Mouse (Mus musculus): ENCODE measurements around the gene Gm28047. TPM values are rescaled to one million over a fixed set of nuclear protein-coding genes. Genes with fewer than 3 reads are reported as not detected.
A peak's percentile ranks its signal among the peaks of the same experiment; 100 is the strongest.

Gene Gm28047
- total and polyA plus RNA-seq, 2 experiments from 2014 or later, result 1.1 TPM; not detected in 1

GRCm38 (mm10) chr15:102513004-102513403 lies 111.9 kb downstream of the Gm28047 start:
- Histone ChIP-seq H3K27me3 (ENCODE audit: insufficient read depth, low read length) (no peaks in the 10 kb centered on the region), H3K4me1 (ENCODE audit: insufficient read depth, low read length) (peaks cover 41% of the 10 kb centered on the region), H3K4me3 (ENCODE audit: low read length) (no peak overlapping the region), H3K27ac (no peak overlapping the region; the same call in 1 of the 2 replicates), H3K36me3 (ENCODE audit: insufficient read depth, low read length) (no peaks in the 10 kb centered on the region), H3K4me2 (ENCODE audit: low read depth, low read length) (no peak overlapping the region), H3K9ac (replicated peaks; ENCODE audit: low read length) (no peak overlapping the region), H3K9me3 (ENCODE audit: low read length) (no peaks in the 10 kb centered on the region)
- 79% methylated on average over 3 of the region's 3 CpGs for WGBS
- no peak for DNase-seq (ENCODE audit: low spot score)
- no peak for ATAC-seq
- TF ChIP-seq CTCF (IDR thresholded peaks at IDR 0.05; ENCODE audit: low read depth), result no peak

GRCm38 (mm10) chr15:102512471-102512870 lies 112.4 kb downstream of the Gm28047 start:
- Histone ChIP-seq H3K4me2 (ENCODE audit: low read depth, low read length) (peak overlapping the region; percentile 71; the same call in 1 of the 2 replicates), H3K9ac (replicated peaks; ENCODE audit: low read length) (0 out of 2 replicates have a peak overlapping the region, but pooled peaks have one; percentile 18), H3K4me3 (ENCODE audit: low read length) (no peak overlapping the region), H3K27ac (peak overlapping the region; percentile 92), H3K4me1 (ENCODE audit: insufficient read depth, low read length) (peaks cover 41% of the 10 kb centered on the region), H3K27me3 (ENCODE audit: insufficient read depth, low read length) (no peaks in the 10 kb centered on the region), H3K36me3 (ENCODE audit: insufficient read depth, low read length) (no peaks in the 10 kb centered on the region), H3K9me3 (ENCODE audit: low read length) (no peaks in the 10 kb centered on the region)
- DNase-seq (ENCODE audit: low spot score), result no peak
- no peak for TF ChIP-seq CTCF (IDR thresholded peaks at IDR 0.05; ENCODE audit: low read depth)
- no peak for ATAC-seq

GRCm38 (mm10) chr15:102512010-102512409 lies 112.9 kb downstream of the Gm28047 start:
- no peak for TF ChIP-seq CTCF (IDR thresholded peaks at IDR 0.05; ENCODE audit: low read depth)
- WGBS, result 30% methylated on average over 5 of the region's 5 CpGs
- no peak for DNase-seq (ENCODE audit: low spot score)
- Histone ChIP-seq H3K27ac (peak overlapping the region; percentile 92), H3K4me3 (ENCODE audit: low read length) (no peak overlapping the region), H3K4me2 (ENCODE audit: low read depth, low read length) (peak overlapping the region; percentile 71; the same call in 1 of the 2 replicates), H3K9me3 (ENCODE audit: low read length) (no peaks in the 10 kb centered on the region), H3K9ac (replicated peaks; ENCODE audit: low read length) (0 out of 2 replicates have a peak overlapping the region, but pooled peaks have one; percentile 18), H3K27me3 (ENCODE audit: insufficient read depth, low read length) (no peaks in the 10 kb centered on the region), H3K36me3 (ENCODE audit: insufficient read depth, low read length) (no peaks in the 10 kb centered on the region), H3K4me1 (ENCODE audit: insufficient read depth, low read length) (peaks cover 41% of the 10 kb centered on the region)
- no peak for ATAC-seq

GRCm38 (mm10) chr15:102511285-102511833 lies 113.5 kb downstream of the Gm28047 start:
- H3K9me3 ChIP-seq (ENCODE audit: low read length), result no peaks in the 10 kb centered on the region
- peak overlapping the region; percentile 71 for H3K4me2 ChIP-seq (ENCODE audit: low read depth, low read length)
- peaks cover 41% of the 10 kb centered on the region for H3K4me1 ChIP-seq (ENCODE audit: insufficient read depth, low read length)
- TF ChIP-seq CTCF (IDR thresholded peaks at IDR 0.05; ENCODE audit: low read depth), result no peak
- DNase-seq (ENCODE audit: low spot score) (peak; percentile 41), ATAC-seq (peak; percentile 4; the same call in 1 of the 2 replicates)
- H3K27ac ChIP-seq, result peak overlapping the region; percentile 92
- 7% methylated on average over 6 of the region's 6 CpGs for WGBS
- no peaks in the 10 kb centered on the region for H3K36me3 ChIP-seq (ENCODE audit: insufficient read depth, low read length)
- H3K9ac ChIP-seq (replicated peaks; ENCODE audit: low read length), result peak overlapping the region; percentile 58; the same call in 1 of the 2 replicates
- no peaks in the 10 kb centered on the region for H3K27me3 ChIP-seq (ENCODE audit: insufficient read depth, low read length)
- 0 out of 2 replicates have a peak overlapping the region, but pooled peaks have one; percentile 56 for H3K4me3 ChIP-seq (ENCODE audit: low read length)

GRCm38 (mm10) chr15:102510590-102511284 lies 114.1 kb downstream of the Gm28047 start:
- WGBS, result 2% methylated on average over 34 of the region's 34 CpGs
- peaks cover 6% of the 10 kb centered on the region; the same call in 1 of the 2 replicates for H3K36me3 ChIP-seq (ENCODE audit: insufficient read depth, low read length)
- peak overlapping the region; percentile 92 for H3K27ac ChIP-seq
- 0 out of 2 replicates have a peak, but pooled peaks have one; percentile 11 for TF ChIP-seq CTCF (IDR thresholded peaks at IDR 0.05; ENCODE audit: low read depth)
- peak overlapping the region; percentile 56 for H3K4me3 ChIP-seq (ENCODE audit: low read length)
- DNase-seq (ENCODE audit: low spot score) (peak; percentile 96), ATAC-seq (peak; percentile 98)
- H3K4me2 ChIP-seq (ENCODE audit: low read depth, low read length), result peak overlapping the region; percentile 71
- H3K9me3 ChIP-seq (ENCODE audit: low read length), result no peaks in the 10 kb centered on the region
- H3K4me1 ChIP-seq (ENCODE audit: insufficient read depth, low read length), result peaks cover 38% of the 10 kb centered on the region
- no peaks in the 10 kb centered on the region for H3K27me3 ChIP-seq (ENCODE audit: insufficient read depth, low read length)
- peak overlapping the region; percentile 58 for H3K9ac ChIP-seq (replicated peaks; ENCODE audit: low read length)

- Histone ChIP-seq H3K36me3 (ENCODE audit: insufficient read depth, low read length) (peaks cover 12% of the 10 kb centered on the region; the same call in 1 of the 2 replicates), H3K4me2 (ENCODE audit: low read depth, low read length) (peak overlapping the region; percentile 71), H3K27ac (peak overlapping the region; percentile 92), H3K4me1 (ENCODE audit: insufficient read depth, low read length) (peaks cover 32% of the 10 kb centered on the region), H3K9me3 (ENCODE audit: low read length) (no peaks in the 10 kb centered on the region), H3K9ac (replicated peaks; ENCODE audit: low read length) (peak overlapping the region; percentile 58), H3K27me3 (ENCODE audit: insufficient read depth, low read length) (no peaks in the 10 kb centered on the region), H3K4me3 (ENCODE audit: low read length) (peak overlapping the region; percentile 56)
- ATAC-seq (peak; percentile 68), DNase-seq (ENCODE audit: low spot score) (peak; percentile 65)
- no peak for TF ChIP-seq CTCF (IDR thresholded peaks at IDR 0.05; ENCODE audit: low read depth)
- 4% methylated on average over 9 of the region's 9 CpGs for whole genome bisulfite sequencing
These were observed 114.8 kb downstream of the Gm28047 start for GRCm38 (mm10) chr15:102510110-102510509.

Measured in hindbrain, postnatal 0 days (tissue).